Mouse (Mus musculus) bone marrow, adult 2 months (tissue): ENCODE measurements around the gene Rhox4e. TPM values are rescaled to one million over a fixed set of nuclear protein-coding genes. Genes with fewer than 3 reads are reported as not detected.
"Not testable (repeated sequence)": the region's sequence is repeated elsewhere in the genome, so short reads cannot be mapped to it uniquely, and the experiment has no call there.

Experiments
- H3K27ac ChIP-seq: fragments of 200-500 bp; 2 replicates; pipeline ENCODE4 v1.5.1; 2012; ENCODE audit warnings: low read depth, mild to moderate bottlenecking, control low read depth, inconsistent platforms, low read length; ENCODE audit not compliant: control insufficient read depth, poor library complexity, insufficient read depth
- H3K4me1 ChIP-seq: fragments of 200-500 bp; 2 replicates; pipeline ENCODE4 v1.6.1; 2011; ENCODE audit warnings: low read length; ENCODE audit not compliant: control insufficient read depth, insufficient read depth
- H3K4me3 ChIP-seq: fragments of 200-500 bp; replicated peaks from 2 replicates; pipeline ENCODE3; 2011; ENCODE audit warnings: mild to moderate bottlenecking, low read depth, low read length, control low read depth; ENCODE audit not compliant: control insufficient read depth
- WGBS: fragments of 180-500 bp; shearing (Covaris S2); methylation state at CpG from one replicate; pipeline ENCODE4 v1.1.7; 2018; 5-methylcytosine and 5-hydroxymethylcytosine counted together
- polyA plus RNA-seq: library from polyadenylated mRNA; stranded (reverse); fragments of >200 nt; gene quantifications from 2 replicates; pipeline ENCODE4 v1.2.4, GENCODE M21; 2011; ENCODE audit warnings: low replicate concordance; ENCODE audit not compliant: missing spikeins, insufficient read depth, insufficient read length

Rhox4e gene
- polyA plus RNA-seq, result not detected in 2 replicates

GRCm38 (mm10) chrX:37557112-37557511, at the start of gene Rhox4e:
Gene Rhox4e (plus strand): TSS chrX:37557412.
- WGBS, result 80% methylated on average over 10 of the region's 18 CpGs

DNA sequence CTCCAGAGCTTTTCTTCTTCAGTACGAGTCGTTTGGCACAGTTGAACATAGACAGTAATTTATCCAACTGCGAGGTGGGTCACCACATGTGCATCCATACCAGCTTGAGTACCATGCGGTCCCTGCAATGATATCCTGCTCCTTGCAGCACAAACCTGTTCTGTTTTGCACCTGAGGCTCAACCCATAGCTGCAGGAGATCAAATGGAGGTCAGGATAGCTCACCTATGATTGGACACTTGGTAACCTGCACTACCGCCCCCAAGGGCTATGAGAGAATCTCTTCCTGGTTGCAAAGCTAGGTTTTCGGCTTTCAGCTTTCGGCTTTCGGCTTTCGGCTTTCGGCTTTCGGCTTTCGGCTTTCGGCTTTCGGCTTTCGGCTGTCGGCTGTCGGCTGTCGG, 43.2 kb upstream of the Rhox4e start, which contains the start of gene Rhox4d:
Gene Rhox4d (plus strand): TSS at position 301 of the 400 bp plus-strand sequence.
- H3K4me1 ChIP-seq, H3K27ac ChIP-seq, H3K4me3 ChIP-seq: not testable (repeated sequence)
- WGBS, result 91% methylated on average over 12 of the region's 18 CpGs

More at GRCm38 (mm10) chrX:37557112-37557511, at the start of gene Rhox4e:
- not testable (repeated sequence) for H3K4me1 ChIP-seq, H3K4me3 ChIP-seq, H3K27ac ChIP-seq

DNA sequence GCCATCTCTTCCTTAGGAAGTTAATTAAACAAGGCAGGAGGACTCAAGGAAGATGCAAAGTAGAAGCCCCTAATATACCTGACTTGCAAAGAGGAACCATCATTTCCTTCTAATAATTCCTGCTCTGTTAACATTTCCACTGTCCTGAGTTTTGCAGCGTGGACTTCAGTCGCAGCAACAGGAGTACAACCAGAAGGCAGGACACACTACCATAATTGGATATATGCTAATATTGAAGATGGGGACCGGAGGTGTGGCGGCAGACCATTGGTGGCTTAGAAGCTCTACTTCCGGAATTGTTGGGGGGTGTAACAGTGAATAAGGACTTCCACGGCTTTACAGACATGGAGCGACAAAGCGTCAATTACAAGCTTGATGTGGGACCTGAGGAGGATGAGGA, 27.1 kb upstream of the Rhox4e start, which contains the start of gene Rhox2e:
Gene Rhox2e (plus strand): TSS at position 301 of the 400 bp plus-strand sequence.
- not testable (repeated sequence) for H3K4me3 ChIP-seq, H3K4me1 ChIP-seq, H3K27ac ChIP-seq
- WGBS, result 92% methylated on average over 2 of the region's 8 CpGs

DNA sequence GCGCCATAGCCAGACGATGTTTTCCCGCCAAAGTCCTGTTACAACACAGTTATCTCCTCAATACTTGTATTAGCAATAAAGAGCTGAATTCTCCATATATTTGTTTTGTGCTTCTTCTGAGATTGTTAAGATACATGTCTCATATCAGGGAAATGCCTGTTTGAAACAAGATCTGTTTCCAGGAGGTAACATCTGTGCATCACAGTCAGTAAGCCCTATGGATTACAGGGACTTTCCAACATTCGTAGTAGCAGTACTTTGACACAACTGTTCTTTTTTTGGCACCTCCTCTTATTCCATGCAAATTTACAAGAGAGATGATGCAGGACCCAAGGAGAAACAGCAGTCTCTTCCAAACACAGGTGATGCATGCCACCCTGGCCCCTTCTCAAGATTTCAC, 15.5 kb upstream of the Rhox4e start, which contains the start of gene Rhox3e:
Gene Rhox3e (plus strand): TSS at position 301 of the 400 bp plus-strand sequence.
- not testable (repeated sequence) for H3K4me3 ChIP-seq, H3K27ac ChIP-seq, H3K4me1 ChIP-seq
- 86% methylated on average over 1 of the region's 4 CpGs for WGBS

- H3K27ac ChIP-seq, result not testable (repeated sequence)
- WGBS, result 80% methylated on average over 8 of the region's 8 CpGs
These were observed 13.9 kb downstream of the Rhox4e start, which contains the start of gene Rhox2f for GRCm38 (mm10) chrX:37571105-37571504. Gene Rhox2f (plus strand): TSS chrX:37571405.

GRCm38 (mm10) chrX:37572638-37573037, 15.4 kb downstream of the Rhox4e start:
- not testable (repeated sequence) for H3K4me3 ChIP-seq, H3K4me1 ChIP-seq, H3K27ac ChIP-seq
- WGBS, result 41% methylated on average over 2 of the region's 2 CpGs

More at GRCm38 (mm10) chrX:37571105-37571504, 13.9 kb downstream of the Rhox4e start, which contains the start of gene Rhox2f:
- not testable (repeated sequence) for H3K4me1 ChIP-seq, H3K4me3 ChIP-seq

DNA sequence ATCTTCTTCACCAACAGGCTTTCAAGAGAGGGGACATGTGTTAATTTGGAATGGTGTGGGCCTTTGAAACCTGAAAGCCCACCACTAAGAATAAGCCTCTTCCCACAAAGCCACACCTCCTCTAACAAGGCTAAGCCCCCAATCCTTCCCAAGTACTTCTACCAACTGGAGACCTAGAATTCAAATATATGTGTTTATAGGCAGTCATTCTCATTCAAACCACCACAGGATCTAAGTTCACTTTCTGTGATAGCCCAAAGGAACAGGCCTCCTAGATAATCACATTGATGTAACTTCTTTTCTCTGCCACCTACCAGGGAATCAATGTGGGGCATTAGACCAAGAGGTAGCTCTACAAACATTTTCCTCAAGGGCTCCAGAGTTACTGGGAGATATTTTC, 23.5 kb downstream of the Rhox4e start, which contains the start of gene Rhox3f:
Gene Rhox3f (plus strand): TSS at position 301 of the 400 bp plus-strand sequence.
- not testable (repeated sequence) for H3K27ac ChIP-seq, H3K4me1 ChIP-seq, H3K4me3 ChIP-seq

GRCm38 (mm10) chrX:37607604-37608003, 50.4 kb downstream of the Rhox4e start, which contains the start of gene Rhox4f:
Gene Rhox4f (minus strand): TSS chrX:37607704.
- not testable (repeated sequence) for H3K4me3 ChIP-seq, H3K4me1 ChIP-seq, H3K27ac ChIP-seq
- WGBS, result 90% methylated on average over 19 of the region's 19 CpGs

Other genes starting within 250 kb of the Rhox4e start
- gene Rhox3a2, start 177.4 kb upstream of the Rhox4e start, polyA plus RNA-seq, result not detected in 2 replicates
- not detected in 2 replicates for gene Rhox4a2, start 166.6 kb upstream of the Rhox4e start, polyA plus RNA-seq
- not detected in 2 replicates for gene Rhox2b, start 145.3 kb upstream of the Rhox4e start, polyA plus RNA-seq
- gene Rhox4b, start 124.9 kb upstream of the Rhox4e start, polyA plus RNA-seq, result not detected in 2 replicates
- not detected in 2 replicates for gene Rhox2c, start 103.7 kb upstream of the Rhox4e start, polyA plus RNA-seq
- gene Rhox3c, start 98.8 kb upstream of the Rhox4e start, polyA plus RNA-seq, result not detected in 2 replicates
- not detected in 2 replicates for gene Rhox4c, start 77.1 kb upstream of the Rhox4e start, polyA plus RNA-seq
- gene Rhox2d, start 64.0 kb upstream of the Rhox4e start, polyA plus RNA-seq, result not detected in 2 replicates
- gene Rhox4d, start 43.1 kb upstream of the Rhox4e start, polyA plus RNA-seq, result not detected in 2 replicates
- not detected in 2 replicates for gene Rhox2e, start 27.0 kb upstream of the Rhox4e start, polyA plus RNA-seq
- gene Rhox3e, start 15.4 kb upstream of the Rhox4e start, polyA plus RNA-seq, result not detected in 2 replicates
- gene Rhox2f, start 14.0 kb downstream of the Rhox4e start, polyA plus RNA-seq, result not detected in 2 replicates
- not detected in 2 replicates for gene Rhox3f, start 23.6 kb downstream of the Rhox4e start, polyA plus RNA-seq
- gene Rhox4f, start 50.3 kb downstream of the Rhox4e start, polyA plus RNA-seq, result not detected in 2 replicates
- not detected in 2 replicates for gene Rhox3g, start 71.2 kb downstream of the Rhox4e start, polyA plus RNA-seq
- not detected in 2 replicates for gene Rhox2g, start 86.1 kb downstream of the Rhox4e start, polyA plus RNA-seq
- not detected in 2 replicates for gene Rhox4g, start 93.9 kb downstream of the Rhox4e start, polyA plus RNA-seq
- not detected in 2 replicates for gene Rhox3h, start 111.4 kb downstream of the Rhox4e start, polyA plus RNA-seq
- gene Rhox2h, start 115.9 kb downstream of the Rhox4e start, polyA plus RNA-seq, result not detected in 2 replicates
- 21.4 TPM in 1 of 2 replicates, not detected in the other for gene Rhox5, start 247.4 kb downstream of the Rhox4e start, polyA plus RNA-seq